Mouse (Mus musculus) heart, postnatal 0 days (tissue): ENCODE data around the gene Abcg5.

Experiments
- CTCF ChIP-seq: IDR thresholded peaks from 2 replicates; pipeline ENCODE4 v1.5.1; 2016; ENCODE audit warnings: antibody characterized with exemption, control low read depth, low read depth
- EP300 ChIP-seq: IDR thresholded peaks from 2 replicates; pipeline ENCODE4 v1.6.1; 2016; ENCODE audit warnings: antibody characterized with exemption, low read depth

GRCm38 (mm10) chr17:84617953-84618352 lies 64.9 kb downstream of the Abcg5 start:
- TF ChIP-seq CTCF (no peak), EP300 (no peak)
